Mouse (Mus musculus) midbrain, embryonic 16.5 days (tissue): Measurements from ENCODE around the gene Raet1e. TPM values are rescaled to one million over a fixed set of nuclear protein-coding genes. Genes with fewer than 3 reads are reported as not detected.
"Not testable (repeated sequence)": the region's sequence is repeated elsewhere in the genome, so short reads cannot be mapped to it uniquely, and the experiment has no call there.

Source experiments
- ATAC-seq: fragments of 200-750 bp; cut with Nextera tagmentation; 2 replicates; pipeline ENCODE4 v1.8.0; 2017; ENCODE audit warnings: moderate TSS enrichment
- H3K27ac ChIP-seq: fragments of 300-500 bp; sonication (generic); 2 replicates; pipeline ENCODE4 v1.5.1; 2014; ENCODE audit warnings: mild to moderate bottlenecking, low read length, mixed read lengths
- H3K27me3 ChIP-seq: fragments of 300-500 bp; sonication (generic); 2 replicates; pipeline ENCODE4 v1.6.1; 2014; ENCODE audit warnings: low read depth, low read length, mixed read lengths; ENCODE audit not compliant: control insufficient read depth, insufficient read depth
- H3K36me3 ChIP-seq: fragments of 300-500 bp; sonication (generic); 2 replicates; pipeline ENCODE4 v1.6.1; 2014; ENCODE audit warnings: mild to moderate bottlenecking, low read length, moderate library complexity, mixed read lengths; ENCODE audit not compliant: control insufficient read depth, insufficient read depth
- H3K4me1 ChIP-seq: fragments of 300-500 bp; sonication (generic); 2 replicates; pipeline ENCODE4 v1.6.1; 2014; ENCODE audit warnings: mild to moderate bottlenecking, low read length, mixed read lengths; ENCODE audit not compliant: control insufficient read depth, insufficient read depth
- H3K4me2 ChIP-seq: fragments of 300-500 bp; sonication (generic); 2 replicates; pipeline ENCODE4 v1.6.1; 2014; ENCODE audit warnings: mild to moderate bottlenecking, low read length, mixed read lengths
- H3K4me3 ChIP-seq: fragments of 300-500 bp; sonication (generic); 2 replicates; pipeline ENCODE4 v1.5.1; 2014; ENCODE audit warnings: low read depth, mild to moderate bottlenecking, low read length, moderate library complexity, mixed read lengths
- H3K9ac ChIP-seq: fragments of 300-500 bp; sonication (generic); 2 replicates; pipeline ENCODE4 v1.6.1; 2014; ENCODE audit warnings: low read depth, low read length, mixed read lengths
- H3K9me3 ChIP-seq: fragments of 300-500 bp; sonication (generic); replicated peaks from 2 replicates; pipeline ENCODE4 v1.6.1; 2014; ENCODE audit warnings: mild to moderate bottlenecking, low read length, mixed read lengths; ENCODE audit not compliant: control insufficient read depth, poor library complexity, severe bottlenecking
- WGBS: fragments of 180-500 bp; shearing (Covaris S2); extraction: QIAGEN DNeasy Blood & Tissue Kit; methylation state at CpG from one replicate; pipeline ENCODE4 v1.1.7; 2014; 5-methylcytosine and 5-hydroxymethylcytosine counted together
- polyA plus RNA-seq: library from polyadenylated mRNA; unstranded; fragments of >200 nt; fragmentation: Nextera tagmentation; extraction: Ambion mirVana; gene quantifications from 2 replicates; pipeline ENCODE4 v1.2.1, GENCODE M21; 2015

The Raet1e gene
- 0.46 and 1.2 TPM in 2 replicates for polyA plus RNA-seq

DNA sequence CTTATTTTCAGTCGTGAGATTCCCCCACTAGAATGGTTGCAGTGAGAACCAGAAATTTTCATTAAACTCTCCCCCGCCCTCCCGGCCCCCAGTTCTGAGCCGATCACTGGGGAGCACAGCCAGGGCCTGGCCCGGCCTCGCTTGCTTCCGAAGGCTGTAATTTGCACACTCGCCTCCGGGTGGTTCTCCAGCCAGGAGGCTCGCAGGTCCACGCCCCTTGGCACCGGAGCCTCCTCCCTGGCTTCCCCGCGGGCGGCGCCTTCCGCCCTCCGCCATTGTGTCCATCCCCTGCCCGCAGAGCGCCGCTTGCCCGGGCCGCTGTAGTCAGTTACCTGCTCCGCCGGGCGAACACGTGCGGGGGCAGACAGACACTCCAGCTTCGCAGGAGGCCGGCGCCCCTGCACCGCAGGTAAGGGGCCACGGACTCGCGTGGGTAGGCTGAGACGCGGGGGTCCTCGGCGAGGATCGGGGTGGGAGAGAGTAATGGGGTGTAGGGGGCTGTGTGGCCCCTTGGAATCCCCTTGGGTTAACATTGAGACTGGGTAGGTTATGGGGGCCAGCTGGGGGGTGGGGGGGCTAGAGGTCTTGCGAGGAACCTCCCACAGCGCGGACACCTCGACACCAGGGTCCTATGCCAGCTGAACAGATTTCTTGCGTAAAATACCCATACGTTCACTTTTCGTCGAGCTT lies at the start of gene Raet1e, which contains the start of gene H60b:
Gene Raet1e (plus strand): TSS at position 260 of the 690 bp plus-strand sequence.
Gene H60b (plus strand): TSS at position 277 of the 690 bp plus-strand sequence.
- H3K4me3 ChIP-seq = peak within 1 kb of the TSS; percentile 22
- H3K27ac ChIP-seq, H3K9me3 ChIP-seq, H3K9ac ChIP-seq, H3K36me3 ChIP-seq, H3K4me1 ChIP-seq: not testable (repeated sequence)
- under 1% methylated on average over 48 of the region's 48 CpGs for WGBS
- ATAC-seq = peak; percentile 51
- H3K27me3 ChIP-seq = peaks cover 26% of the 10 kb centered on the region
- H3K4me2 ChIP-seq = peak within 1 kb of the TSS; percentile 51

DNA sequence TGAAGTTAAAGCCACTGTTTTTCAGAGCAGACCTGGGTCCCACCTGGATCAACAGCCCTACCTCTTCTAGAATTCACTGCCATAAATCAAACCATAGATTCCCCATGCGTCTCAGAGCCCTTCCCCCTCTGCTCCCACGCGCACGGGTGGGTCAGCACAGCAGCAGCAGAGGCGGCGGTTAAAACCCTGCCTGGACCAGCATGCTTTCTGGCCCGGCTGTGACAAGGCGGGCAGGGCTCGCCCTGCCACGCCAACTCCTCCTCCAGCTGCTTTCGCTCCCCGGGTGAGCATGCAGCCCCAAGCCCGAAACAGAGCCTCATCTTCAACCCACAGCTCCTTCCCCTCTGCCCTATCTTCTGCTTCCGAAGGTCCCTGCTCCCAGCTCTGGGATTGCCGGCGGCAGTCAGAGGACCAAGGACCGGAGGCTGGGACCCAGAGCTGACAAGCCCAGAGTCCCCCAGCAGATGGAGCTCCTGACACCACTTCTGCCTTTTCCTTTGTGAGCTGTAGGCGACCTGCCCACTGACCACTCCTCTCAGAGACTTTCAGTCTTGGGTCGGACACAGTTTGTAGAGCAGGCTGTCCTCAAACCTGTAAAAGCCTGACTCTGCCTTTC lies 17.6 kb upstream of the Raet1e start:
- H3K4me1 ChIP-seq = no peaks in the 10 kb centered on the region
- peak; percentile 80 for ATAC-seq
- H3K36me3 ChIP-seq = no peaks in the 10 kb centered on the region
- H3K27me3 ChIP-seq = no peaks in the 10 kb centered on the region
- 1% methylated on average over 19 of the region's 19 CpGs for WGBS
- peak overlapping the region; percentile 70 for H3K4me2 ChIP-seq
- H3K9ac ChIP-seq = peak overlapping the region; percentile 65
- H3K4me3 ChIP-seq = peak overlapping the region; percentile 44
- H3K27ac ChIP-seq = no peak overlapping the region
- H3K9me3 ChIP-seq = no peaks in the 10 kb centered on the region; the same call in 1 of the 2 replicates

GRCm38 (mm10) chr10:22142194-22142593 lies 16.2 kb upstream of the Raet1e start:
- not testable (repeated sequence) for ATAC-seq, H3K36me3 ChIP-seq, H3K27ac ChIP-seq, H3K4me2 ChIP-seq, H3K9me3 ChIP-seq, H3K27me3 ChIP-seq, H3K4me3 ChIP-seq, H3K9ac ChIP-seq, H3K4me1 ChIP-seq
- WGBS = 88% methylated on average over 1 of the region's 1 CpGs

DNA sequence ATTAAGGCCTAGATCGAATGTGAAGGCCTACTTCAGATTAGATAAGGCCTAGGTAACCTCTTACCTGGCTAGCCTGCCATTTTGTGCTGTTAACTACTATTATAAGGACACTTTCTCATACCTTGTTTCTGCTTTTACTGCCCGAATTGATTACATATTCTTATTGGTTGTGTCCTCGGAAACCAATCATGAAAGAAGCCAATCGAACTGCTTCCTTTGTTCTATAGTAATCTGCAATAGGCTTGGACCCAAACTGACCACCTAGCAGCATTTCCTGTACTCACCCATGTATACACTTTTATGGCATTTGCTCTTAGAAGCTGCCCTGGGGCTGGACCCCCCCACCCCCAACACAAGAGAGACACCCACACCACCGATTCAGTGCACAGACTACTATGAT lies 15.4 kb upstream of the Raet1e start:
- no peak for ATAC-seq

GRCm38 (mm10) chr10:22148441-22149072 lies 9.8 kb upstream of the Raet1e start:
- Histone ChIP-seq H3K4me1 (peaks cover 11% of the 10 kb centered on the region), H3K27ac (no peak overlapping the region), H3K9ac (peak overlapping the region; percentile 61), H3K9me3 (no peaks in the 10 kb centered on the region), H3K27me3 (peaks cover 16% of the 10 kb centered on the region; the same call in 1 of the 2 replicates), H3K4me2 (peak overlapping the region; percentile 84), H3K4me3 (peak overlapping the region; percentile 50), H3K36me3 (no peaks in the 10 kb centered on the region)
- ATAC-seq = peak; percentile 86
- WGBS = 0% methylated on average over 42 of the region's 50 CpGs

More for the DNA sequence above, 15.4 kb upstream of the Raet1e start:
- H3K27me3 ChIP-seq = no peaks in the 10 kb centered on the region
- no peaks in the 10 kb centered on the region for H3K4me1 ChIP-seq
- H3K27ac ChIP-seq = no peak overlapping the region
- 82% methylated on average over 5 of the region's 5 CpGs for WGBS
- no peaks in the 10 kb centered on the region; the same call in 1 of the 2 replicates for H3K9me3 ChIP-seq
- no peak overlapping the region for H3K4me3 ChIP-seq
- no peak overlapping the region for H3K9ac ChIP-seq
- H3K36me3 ChIP-seq = no peaks in the 10 kb centered on the region
- H3K4me2 ChIP-seq = no peak overlapping the region

DNA sequence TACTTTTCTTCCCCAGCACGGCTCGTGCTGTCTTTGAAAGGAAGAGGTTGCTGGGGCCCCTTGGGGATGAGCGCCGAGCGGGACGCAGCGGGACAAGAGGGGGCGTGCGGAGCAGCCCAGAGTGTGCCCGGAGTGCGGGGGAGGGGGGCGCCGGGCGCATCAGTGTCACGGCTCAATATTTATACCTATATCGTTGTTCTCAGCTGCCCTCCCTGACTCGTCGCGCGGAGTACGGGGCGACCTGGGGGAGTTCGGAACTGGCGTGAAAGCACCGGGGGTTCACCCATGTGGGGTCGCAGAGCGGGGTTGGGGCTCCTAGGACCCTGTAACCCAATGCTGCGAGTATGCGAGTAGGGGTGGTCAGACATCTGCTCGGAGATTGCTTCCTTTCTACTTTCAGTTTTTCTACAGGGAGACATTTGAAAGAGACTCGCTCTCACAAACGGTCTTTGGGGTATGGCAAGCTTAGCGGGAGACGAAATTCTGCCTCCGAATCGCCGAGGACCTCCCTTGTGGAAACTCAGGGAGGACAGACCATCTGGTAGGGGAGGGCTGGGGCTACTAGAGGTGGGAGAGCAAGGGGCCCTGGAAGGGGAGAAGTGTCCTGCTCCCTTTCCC lies 9.2 kb upstream of the Raet1e start, which contains the start of gene E030030I06Rik:
Gene E030030I06Rik (minus strand): TSS at position 198 of the 618 bp plus-strand sequence.
- H3K27ac ChIP-seq = no peak within 1 kb of the TSS
- no peaks in the 10 kb centered on the region for H3K36me3 ChIP-seq
- H3K4me2 ChIP-seq = peak within 1 kb of the TSS; percentile 84
- ATAC-seq = peak; percentile 44; the same call in 1 of the 2 replicates
- no peaks in the 10 kb centered on the region for H3K9me3 ChIP-seq
- peak within 1 kb of the TSS; percentile 61 for H3K9ac ChIP-seq
- H3K4me3 ChIP-seq = peak within 1 kb of the TSS; percentile 50
- H3K4me1 ChIP-seq = peaks cover 11% of the 10 kb centered on the region
- under 1% methylated on average over 32 of the region's 37 CpGs for WGBS
- H3K27me3 ChIP-seq = peaks cover 16% of the 10 kb centered on the region; the same call in 1 of the 2 replicates

DNA sequence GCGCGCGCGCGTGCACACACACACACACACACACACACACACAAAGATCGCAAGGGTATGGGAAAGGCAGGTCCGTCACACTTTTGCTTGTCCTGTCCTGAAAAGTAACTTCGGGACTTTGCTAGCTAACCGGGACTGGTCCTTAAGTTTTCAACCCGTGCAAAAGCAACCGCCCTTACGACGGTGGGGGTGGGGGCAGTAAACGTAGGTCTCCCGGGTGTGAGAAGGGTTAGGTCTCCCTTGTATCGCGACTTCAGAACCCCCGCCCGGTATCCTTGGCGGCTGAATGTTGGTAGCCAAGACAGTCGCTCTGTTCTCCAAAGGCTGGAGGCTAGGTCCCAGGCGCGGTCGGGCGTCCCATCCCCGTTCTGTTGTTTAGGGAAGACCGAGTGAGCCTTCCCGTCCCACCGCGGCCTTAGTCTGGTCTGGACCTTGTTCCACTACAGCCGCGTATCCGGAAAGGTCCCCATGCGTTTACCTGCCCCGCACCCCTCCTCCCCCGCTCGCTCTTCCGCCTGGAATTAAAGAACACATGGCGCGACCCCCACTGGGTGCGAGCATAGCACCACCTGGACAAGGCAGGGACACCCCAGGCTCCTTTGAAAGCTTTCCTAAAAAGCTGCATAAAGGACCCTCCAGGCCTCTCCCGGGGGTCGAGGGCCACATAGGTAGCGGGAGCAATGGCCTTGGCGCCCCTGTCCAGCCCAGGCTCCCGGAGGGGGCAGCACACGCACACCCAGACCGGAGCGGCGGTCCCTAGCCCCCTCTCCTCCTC lies 8.5 kb upstream of the Raet1e start:
- peaks cover 16% of the 10 kb centered on the region; the same call in 1 of the 2 replicates for H3K27me3 ChIP-seq
- no peak overlapping the region for H3K9ac ChIP-seq
- peaks cover 11% of the 10 kb centered on the region for H3K4me1 ChIP-seq
- under 1% methylated on average over 48 of the region's 50 CpGs for WGBS
- no peak for ATAC-seq
- H3K9me3 ChIP-seq = no peaks in the 10 kb centered on the region
- H3K36me3 ChIP-seq = no peaks in the 10 kb centered on the region
- H3K27ac ChIP-seq = no peak overlapping the region
- peak overlapping the region; percentile 50 for H3K4me3 ChIP-seq
- H3K4me2 ChIP-seq = peak overlapping the region; percentile 84

DNA sequence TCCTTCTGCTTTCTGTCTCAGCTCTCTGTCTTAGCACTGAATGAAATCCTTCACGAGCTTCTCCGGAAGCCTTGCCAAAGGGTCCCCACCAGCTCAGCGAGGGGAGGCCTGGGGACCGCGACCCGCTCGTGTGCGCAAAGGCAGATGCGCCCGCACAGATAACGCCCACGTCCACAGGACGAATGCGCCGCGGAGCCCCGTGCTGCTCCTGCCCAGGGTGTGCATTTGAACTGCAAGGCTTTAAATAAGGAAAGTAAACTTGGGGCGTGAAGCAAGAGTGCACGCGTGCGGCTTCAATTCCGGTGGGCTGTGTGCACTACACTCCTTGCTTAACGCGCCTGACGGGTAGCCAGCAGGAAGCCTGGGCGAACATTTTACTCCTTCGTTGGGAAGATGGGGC lies 7.8 kb upstream of the Raet1e start:
- H3K4me2 ChIP-seq = peak overlapping the region; percentile 9; the same call in 1 of the 2 replicates
- peak overlapping the region; percentile 12; the same call in 1 of the 2 replicates for H3K4me3 ChIP-seq
- peaks cover 20% of the 10 kb centered on the region for H3K27me3 ChIP-seq

More for the DNA sequence above, 7.8 kb upstream of the Raet1e start:
- no peak overlapping the region for H3K9ac ChIP-seq
- no peaks in the 10 kb centered on the region for H3K9me3 ChIP-seq
- no peak for ATAC-seq
- 0% methylated on average over 27 of the region's 27 CpGs for WGBS
- no peak overlapping the region for H3K27ac ChIP-seq
- H3K36me3 ChIP-seq = no peaks in the 10 kb centered on the region
- peaks cover 11% of the 10 kb centered on the region for H3K4me1 ChIP-seq
